Mouse (Mus musculus) forebrain, embryonic 10.5 days (tissue): ENCODE measurements around the gene Grm1. TPM values are rescaled to one million over a fixed set of nuclear protein-coding genes. Genes with fewer than 3 reads are reported as not detected.

Experiments
- DNase-seq: peaks from one replicate; pipeline ENCODE4 v3.0.0-alpha.2; 2017; ENCODE audit warnings: low spot score; ENCODE audit errors: extremely low spot score
- H3K27ac ChIP-seq: fragments of 300-500 bp; sonication (generic); 2 replicates; pipeline ENCODE4 v1.5.1; 2016; ENCODE audit warnings: mild to moderate bottlenecking
- H3K27me3 ChIP-seq: fragments of 300-500 bp; sonication (generic); 2 replicates; pipeline ENCODE4 v1.6.1; 2016; ENCODE audit warnings: mild to moderate bottlenecking; ENCODE audit not compliant: poor library complexity, severe bottlenecking
- H3K36me3 ChIP-seq: fragments of 300-500 bp; sonication (generic); replicated peaks from 2 replicates; pipeline ENCODE4 v1.6.1; 2016; ENCODE audit warnings: mild to moderate bottlenecking, moderate library complexity
- H3K4me1 ChIP-seq: fragments of 300-500 bp; sonication (generic); 2 replicates; pipeline ENCODE4 v1.6.1; 2016
- H3K4me3 ChIP-seq: fragments of 300-500 bp; sonication (generic); 2 replicates; pipeline ENCODE4 v1.5.1; 2016; ENCODE audit warnings: mild to moderate bottlenecking, moderate library complexity
- H3K9me3 ChIP-seq: fragments of 300-500 bp; sonication (generic); 2 replicates; pipeline ENCODE4 v1.6.1; 2016; ENCODE audit warnings: mild to moderate bottlenecking, moderate library complexity
- WGBS: fragments of 180-500 bp; shearing (Covaris S2); methylation state at CpG from one replicate; pipeline ENCODE4 v1.1.7; 2016; 5-methylcytosine and 5-hydroxymethylcytosine counted together
- polyA plus RNA-seq: library from polyadenylated mRNA; unstranded; fragments of >200 nt; fragmentation: Nextera tagmentation; extraction: Ambion mirVana; gene quantifications from 2 replicates; pipeline ENCODE4 v1.2.1, GENCODE M21; 2016

Gene Grm1
- polyA plus RNA-seq, 1 experiment from 2014 or later = 0.10 TPM

DNA sequence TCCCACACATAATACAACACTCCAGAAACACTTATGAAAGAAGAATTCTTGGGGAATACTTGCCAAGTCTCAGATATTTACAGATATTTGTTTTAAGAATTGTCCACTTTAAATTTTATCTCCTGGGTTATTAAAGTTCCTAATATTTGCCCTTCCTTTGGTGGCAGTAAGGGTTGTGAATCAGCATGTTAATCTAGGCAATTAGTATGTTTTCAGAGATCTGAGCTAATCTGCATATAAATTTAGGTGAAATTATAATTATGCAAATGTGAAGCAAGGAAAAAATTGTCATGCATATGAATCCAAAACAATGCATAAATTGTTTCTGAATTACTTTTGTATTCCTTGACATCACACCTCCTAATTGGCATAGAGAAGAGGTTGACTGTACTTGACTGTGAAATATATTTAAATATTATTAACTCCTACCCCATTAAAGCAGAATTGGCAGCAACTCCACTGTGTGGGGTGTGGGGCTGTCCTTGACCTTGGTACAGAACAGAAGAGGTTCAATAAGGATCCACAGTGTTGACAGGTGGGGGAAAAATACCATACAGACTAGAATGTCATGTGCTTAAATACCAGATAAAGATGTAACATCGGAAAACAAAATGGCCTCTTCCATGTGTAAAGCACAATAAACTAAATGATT, 37.6 kb downstream of the Grm1 start:
- Histone ChIP-seq H3K4me1 (no peaks in the 10 kb centered on the region), H3K27ac (no peak overlapping the region), H3K4me3 (no peak overlapping the region), H3K9me3 (no peaks in the 10 kb centered on the region), H3K36me3 (no peaks in the 10 kb centered on the region), H3K27me3 (no peaks in the 10 kb centered on the region)
- WGBS = 90% methylated on average over 1 of the region's 1 CpGs
- DNase-seq = no peak

DNA sequence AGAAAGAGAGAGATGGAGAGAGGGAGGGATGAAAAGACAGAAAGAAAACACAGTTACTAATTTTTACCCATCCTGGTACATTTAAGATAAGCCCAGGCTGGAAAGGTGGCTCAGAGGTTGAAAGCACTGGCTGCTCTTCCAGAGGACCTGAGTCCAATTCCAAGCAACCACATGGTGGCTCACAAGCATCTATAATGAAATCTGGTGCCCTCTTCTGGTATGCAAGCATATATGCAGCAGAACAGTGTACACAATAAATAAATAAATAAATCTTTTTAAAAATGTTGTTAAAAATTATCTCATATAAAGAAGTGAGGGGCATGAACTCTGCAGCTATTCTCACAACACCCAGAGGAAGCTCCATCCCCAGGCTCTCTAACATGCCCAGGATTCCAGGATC, 42.8 kb downstream of the Grm1 start:
- Histone ChIP-seq H3K4me1 (no peaks in the 10 kb centered on the region), H3K27me3 (no peaks in the 10 kb centered on the region), H3K4me3 (no peak overlapping the region), H3K27ac (no peak overlapping the region), H3K9me3 (no peaks in the 10 kb centered on the region), H3K36me3 (no peaks in the 10 kb centered on the region)
- DNase-seq = no peak

DNA sequence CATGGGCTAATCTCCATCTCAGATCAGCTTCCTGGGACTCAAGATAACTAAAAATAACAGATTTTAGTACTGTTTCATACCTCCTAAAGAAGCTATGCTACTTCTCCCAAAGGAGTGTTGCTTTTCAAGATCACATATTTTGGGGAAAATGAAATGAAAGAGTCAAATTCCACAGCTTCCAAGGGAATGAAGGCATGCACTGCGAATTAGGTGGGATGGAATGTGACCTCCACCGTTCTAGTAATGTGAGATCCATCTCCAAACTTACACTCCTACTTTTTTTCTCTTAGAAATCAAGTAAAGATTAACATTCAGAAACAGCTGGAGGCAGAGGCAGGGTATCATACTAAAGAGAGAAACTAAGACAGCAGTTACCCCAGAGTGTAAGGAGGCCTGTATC, 49.9 kb downstream of the Grm1 start:
- H3K4me1 ChIP-seq = no peaks in the 10 kb centered on the region
- H3K27me3 ChIP-seq = no peaks in the 10 kb centered on the region
- no peaks in the 10 kb centered on the region for H3K36me3 ChIP-seq
- 80% methylated on average over 2 of the region's 2 CpGs for WGBS
- DNase-seq = no peak
- no peak overlapping the region for H3K27ac ChIP-seq
- no peaks in the 10 kb centered on the region for H3K9me3 ChIP-seq
- H3K4me3 ChIP-seq = no peak overlapping the region

DNA sequence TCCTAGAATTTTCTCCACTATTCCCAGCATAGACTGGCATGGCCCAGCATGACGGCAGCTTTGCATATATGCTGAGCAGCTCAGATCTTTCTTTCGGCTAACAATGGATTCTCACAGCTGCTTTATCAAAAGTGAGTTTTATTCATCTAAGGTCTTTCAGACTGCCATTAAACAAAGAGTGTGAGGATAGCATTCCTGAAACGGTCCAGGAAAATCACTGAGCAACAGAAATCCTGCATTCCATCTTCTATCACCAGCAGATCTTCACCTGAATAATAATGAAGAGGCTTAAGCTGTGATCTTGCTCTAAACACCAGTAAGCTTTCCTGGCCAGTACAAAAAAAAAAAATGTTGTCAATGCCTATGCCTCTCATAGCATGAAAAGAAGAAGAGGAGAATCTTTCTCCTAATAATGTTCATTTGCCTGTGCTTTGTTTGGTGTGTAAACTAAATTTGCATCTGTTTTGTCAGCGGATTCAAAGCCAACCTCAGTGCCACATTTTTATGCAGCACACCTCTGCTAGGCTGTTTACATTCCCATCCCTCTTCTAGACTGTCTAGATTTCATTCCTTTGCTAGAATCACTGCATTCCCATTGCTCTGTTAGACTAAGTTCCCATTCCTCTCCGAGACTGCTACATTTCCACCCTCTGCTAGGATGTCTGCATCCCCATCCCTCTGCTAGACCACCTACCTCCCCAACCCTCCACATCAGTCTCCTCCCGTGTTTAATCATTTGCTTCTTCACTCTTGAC, 56.2 kb downstream of the Grm1 start:
- H3K27me3 ChIP-seq = no peaks in the 10 kb centered on the region
- H3K4me3 ChIP-seq = no peak overlapping the region
- 59% methylated on average over 6 of the region's 6 CpGs for WGBS
- peaks cover 12% of the 10 kb centered on the region for H3K4me1 ChIP-seq
- H3K9me3 ChIP-seq = no peaks in the 10 kb centered on the region
- no peak overlapping the region for H3K27ac ChIP-seq
- no peak for DNase-seq
- H3K36me3 ChIP-seq = no peaks in the 10 kb centered on the region

DNA sequence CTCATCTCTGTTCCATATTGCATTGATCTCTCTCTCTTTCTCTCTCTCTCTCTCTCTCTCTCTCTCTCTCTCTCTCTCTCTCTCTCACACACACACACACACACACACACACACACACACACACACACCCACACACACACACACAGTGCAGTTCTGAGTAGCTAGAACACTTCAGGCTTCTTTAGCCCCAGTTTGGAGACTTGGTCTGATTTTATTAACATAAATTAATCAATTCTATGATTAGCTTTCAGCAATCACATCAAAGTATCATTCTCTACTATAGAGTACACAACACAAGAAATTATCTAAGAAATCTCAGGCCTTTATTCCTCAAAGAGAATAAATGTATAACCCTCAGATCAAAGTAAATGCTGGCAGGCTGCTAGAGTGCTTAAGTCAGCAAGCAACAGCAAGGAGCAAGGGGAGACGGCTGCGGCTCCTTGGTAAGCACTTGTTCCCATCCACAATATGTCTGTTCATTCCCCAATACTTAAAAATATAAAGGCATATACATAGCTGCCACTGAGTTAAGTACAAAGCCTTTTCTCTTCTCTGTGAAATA, 63.1 kb downstream of the Grm1 start:
- Histone ChIP-seq H3K27me3 (no peaks in the 10 kb centered on the region), H3K9me3 (no peaks in the 10 kb centered on the region), H3K4me1 (no peaks in the 10 kb centered on the region), H3K36me3 (no peaks in the 10 kb centered on the region), H3K4me3 (no peak overlapping the region), H3K27ac (no peak overlapping the region)
- 87% methylated on average over 2 of the region's 2 CpGs for WGBS
- DNase-seq = no peak

DNA sequence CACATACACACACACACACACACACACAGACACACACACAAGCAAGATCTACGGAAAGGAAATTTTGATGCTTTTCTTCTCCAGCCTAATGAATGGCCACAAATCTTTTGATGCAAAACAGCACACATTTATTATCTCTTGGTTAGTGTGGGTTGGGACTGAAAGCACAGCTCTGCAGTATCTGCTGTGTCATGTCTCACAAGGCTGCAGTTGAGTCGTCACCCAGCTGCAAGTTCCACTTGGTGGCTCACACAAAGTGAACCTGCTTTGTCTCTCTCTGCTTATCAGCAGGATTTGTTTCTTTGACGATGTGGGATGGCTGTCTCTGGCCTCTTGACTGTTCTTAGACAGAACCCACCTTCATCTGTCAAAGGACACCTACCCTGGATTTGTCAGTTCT, 68.5 kb downstream of the Grm1 start:
- 72% methylated on average over 3 of the region's 3 CpGs for WGBS
- no peak overlapping the region for H3K4me3 ChIP-seq
- no peak overlapping the region for H3K27ac ChIP-seq
- H3K36me3 ChIP-seq = no peaks in the 10 kb centered on the region
- no peak for DNase-seq
- H3K9me3 ChIP-seq = no peaks in the 10 kb centered on the region
- no peaks in the 10 kb centered on the region for H3K4me1 ChIP-seq
- no peaks in the 10 kb centered on the region for H3K27me3 ChIP-seq

DNA sequence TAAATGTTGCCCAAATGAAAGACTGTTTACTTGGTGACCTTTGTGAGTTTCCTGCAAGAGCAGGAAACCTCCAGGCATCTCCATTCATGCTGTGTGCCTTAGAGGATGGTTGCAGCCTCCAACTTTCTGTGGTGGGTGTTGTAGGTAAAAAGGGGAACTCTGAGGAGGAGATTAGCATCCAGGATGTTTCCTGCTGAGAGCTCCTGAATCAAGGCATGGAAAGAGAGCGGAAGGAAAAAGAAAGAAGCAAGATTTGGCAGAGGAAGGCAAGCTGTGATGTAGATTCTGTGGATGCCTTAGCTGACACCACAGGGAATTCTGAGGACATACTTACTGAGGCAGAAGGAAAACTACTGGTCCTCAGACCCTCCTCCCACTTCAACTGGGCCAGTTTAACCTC, 85.4 kb downstream of the Grm1 start:
- H3K4me1 ChIP-seq = no peaks in the 10 kb centered on the region
- H3K36me3 ChIP-seq = no peaks in the 10 kb centered on the region
- H3K9me3 ChIP-seq = no peaks in the 10 kb centered on the region
- DNase-seq = no peak
- 25% methylated on average over 1 of the region's 1 CpGs for WGBS
- no peak overlapping the region for H3K4me3 ChIP-seq
- H3K27me3 ChIP-seq = no peaks in the 10 kb centered on the region
- H3K27ac ChIP-seq = no peak overlapping the region

DNA sequence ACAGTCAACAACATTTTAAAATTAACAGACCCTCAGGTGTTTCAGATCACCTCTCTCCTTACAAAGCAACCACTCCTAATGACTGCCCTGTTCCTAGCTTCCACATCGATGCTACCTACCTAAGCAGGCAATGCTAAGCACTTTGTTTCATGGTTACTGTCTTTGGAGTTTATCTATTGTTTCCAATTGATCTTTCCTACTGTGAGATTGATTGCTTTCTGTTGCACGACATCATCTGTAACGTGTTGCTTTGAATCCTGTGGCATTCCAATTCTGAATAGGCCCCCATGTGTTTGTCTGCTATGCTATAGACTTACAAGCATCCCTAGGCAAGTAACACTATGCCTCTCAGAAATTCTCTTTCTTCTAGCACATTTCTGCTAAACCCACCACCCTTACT, 90.4 kb downstream of the Grm1 start:
- WGBS = 60% methylated on average over 3 of the region's 3 CpGs
- H3K36me3 ChIP-seq = no peaks in the 10 kb centered on the region
- no peak for DNase-seq

DNA sequence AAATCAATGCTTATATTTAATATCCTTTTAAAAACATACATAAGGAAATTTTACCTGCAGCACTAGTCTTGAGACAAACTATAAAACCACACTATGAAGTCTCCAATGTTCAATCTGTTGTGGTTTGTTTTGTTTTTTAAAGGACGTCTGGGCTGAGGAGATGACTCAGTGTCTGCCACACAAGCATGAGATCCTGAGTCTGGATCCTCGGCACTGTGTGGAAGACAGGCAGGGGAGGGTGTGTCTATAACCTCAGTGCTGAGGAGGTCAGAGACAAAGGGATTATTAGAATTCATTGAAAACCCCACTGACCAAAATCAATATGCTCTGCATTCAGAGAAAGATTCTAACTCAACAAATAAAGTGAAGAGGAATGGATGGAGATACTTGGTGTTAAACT, 110.8 kb downstream of the Grm1 start:
- H3K4me1 ChIP-seq = no peaks in the 10 kb centered on the region
- H3K36me3 ChIP-seq = no peaks in the 10 kb centered on the region
- H3K27me3 ChIP-seq = no peaks in the 10 kb centered on the region
- no peak for DNase-seq
- H3K27ac ChIP-seq = no peak overlapping the region
- no peaks in the 10 kb centered on the region for H3K9me3 ChIP-seq
- no peak overlapping the region for H3K4me3 ChIP-seq
- WGBS = 75% methylated on average over 2 of the region's 2 CpGs

More for the DNA sequence above, 90.4 kb downstream of the Grm1 start:
- Histone ChIP-seq H3K4me1 (no peaks in the 10 kb centered on the region), H3K9me3 (no peaks in the 10 kb centered on the region), H3K27ac (no peak overlapping the region), H3K27me3 (no peaks in the 10 kb centered on the region), H3K4me3 (no peak overlapping the region)

DNA sequence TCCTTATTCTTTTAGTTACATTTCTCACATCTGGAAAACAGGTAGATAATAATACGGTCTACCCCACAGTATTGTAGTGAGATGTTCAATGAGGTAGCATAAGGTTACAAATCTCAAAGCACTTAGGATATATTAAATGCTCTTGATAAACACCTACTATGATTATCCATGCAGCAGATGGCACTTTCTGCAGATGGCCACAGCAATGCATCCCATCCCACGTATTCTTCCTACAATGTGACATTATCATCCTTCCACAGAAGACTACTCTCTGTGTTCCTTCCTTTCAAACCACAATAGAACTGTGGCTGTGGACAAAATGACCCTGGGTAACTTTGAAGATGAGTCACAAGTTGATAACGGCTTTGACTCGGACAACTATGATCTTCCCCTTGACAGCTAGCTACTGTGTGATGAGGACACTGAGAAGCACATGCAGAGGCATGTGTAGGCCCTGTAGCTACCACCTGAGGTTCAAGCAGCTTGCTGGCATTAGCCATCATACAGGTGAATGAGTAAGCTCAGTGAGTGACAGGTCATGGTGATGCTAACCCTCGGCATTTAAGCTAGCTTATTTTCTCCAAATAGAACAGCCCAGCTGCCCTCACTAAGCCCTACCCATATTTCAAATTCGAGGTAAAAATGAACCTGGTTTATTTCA, 117.5 kb downstream of the Grm1 start:
- no peaks in the 10 kb centered on the region for H3K36me3 ChIP-seq
- peaks cover 10% of the 10 kb centered on the region for H3K9me3 ChIP-seq
- no peak overlapping the region for H3K27ac ChIP-seq
- no peaks in the 10 kb centered on the region for H3K27me3 ChIP-seq
- no peak overlapping the region for H3K4me3 ChIP-seq
- 84% methylated on average over 6 of the region's 6 CpGs for WGBS
- no peak for DNase-seq
- H3K4me1 ChIP-seq = no peaks in the 10 kb centered on the region

DNA sequence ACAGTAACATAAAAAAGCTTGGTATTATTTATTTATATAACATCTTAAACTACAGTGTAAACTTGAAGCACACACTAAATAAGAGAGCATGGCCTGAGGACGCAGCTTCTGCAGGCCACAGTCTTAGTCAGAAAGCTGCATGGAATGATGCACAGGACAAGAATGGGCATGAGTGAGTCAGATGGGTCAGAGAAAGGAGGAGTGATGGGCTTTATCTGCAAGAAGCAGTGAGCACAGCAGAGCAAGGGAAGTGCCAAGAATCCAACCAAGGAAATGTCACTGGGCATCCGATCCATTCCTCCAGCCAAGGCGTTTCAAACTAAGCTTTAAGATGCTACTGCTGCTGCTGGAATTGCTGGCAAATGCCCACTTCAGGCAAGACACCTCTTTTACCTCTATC, 131.6 kb downstream of the Grm1 start:
- Histone ChIP-seq H3K27ac (no peak overlapping the region), H3K27me3 (no peaks in the 10 kb centered on the region), H3K4me1 (no peaks in the 10 kb centered on the region), H3K4me3 (no peak overlapping the region), H3K9me3 (no peaks in the 10 kb centered on the region), H3K36me3 (no peaks in the 10 kb centered on the region)
- 83% methylated on average over 3 of the region's 3 CpGs for WGBS
- no peak for DNase-seq

DNA sequence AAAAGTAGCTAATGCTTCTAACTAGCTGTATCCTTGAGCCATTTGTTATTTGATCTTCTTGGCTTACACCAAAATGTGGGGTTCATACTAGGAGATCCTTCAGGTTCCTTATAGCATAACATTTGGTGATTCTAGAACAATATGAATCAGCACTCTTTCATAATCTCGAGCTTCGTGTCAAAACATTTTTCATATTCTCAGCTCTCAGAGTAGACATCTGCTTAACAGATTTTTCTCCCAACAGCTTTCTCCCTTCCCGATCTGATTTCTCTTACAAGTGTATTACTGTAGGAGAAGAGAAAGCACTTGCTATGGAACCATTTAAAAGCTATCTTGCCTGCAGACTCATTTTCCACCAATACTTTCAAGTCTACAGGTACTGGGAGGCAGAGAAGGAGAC, 133.0 kb downstream of the Grm1 start:
- no peaks in the 10 kb centered on the region for H3K36me3 ChIP-seq
- H3K4me1 ChIP-seq = no peaks in the 10 kb centered on the region
- H3K4me3 ChIP-seq = no peak overlapping the region
- no peaks in the 10 kb centered on the region for H3K27me3 ChIP-seq
- WGBS = 87% methylated on average over 3 of the region's 3 CpGs
- H3K9me3 ChIP-seq = no peaks in the 10 kb centered on the region
- no peak overlapping the region for H3K27ac ChIP-seq
- DNase-seq = no peak

DNA sequence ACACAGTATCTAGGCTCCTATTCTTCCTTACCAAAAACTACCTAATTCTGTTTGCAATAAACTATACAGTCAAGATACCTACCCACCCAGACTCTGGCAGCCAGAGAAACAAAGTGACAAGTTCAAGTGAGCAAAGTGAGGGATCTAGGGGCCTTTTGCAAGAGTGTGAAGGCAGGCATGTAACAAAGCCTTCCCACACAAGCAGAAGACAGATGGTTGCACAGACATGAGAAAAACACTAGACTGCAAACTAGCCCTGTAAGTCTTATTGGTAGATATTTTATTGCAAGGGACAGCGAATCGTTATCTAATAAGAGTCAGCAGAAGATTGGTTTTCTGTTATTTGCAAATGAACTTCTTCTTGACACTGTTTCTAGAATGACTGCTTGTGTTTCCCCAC, 134.6 kb downstream of the Grm1 start:
- DNase-seq = no peak
- H3K27ac ChIP-seq = no peak overlapping the region
- WGBS = 97% methylated on average over 2 of the region's 2 CpGs
- H3K36me3 ChIP-seq = no peaks in the 10 kb centered on the region
- no peaks in the 10 kb centered on the region for H3K4me1 ChIP-seq
- no peak overlapping the region for H3K4me3 ChIP-seq
- no peaks in the 10 kb centered on the region for H3K9me3 ChIP-seq
- H3K27me3 ChIP-seq = no peaks in the 10 kb centered on the region
